Comparison of ENCODE assay signal across 8 mouse cellular contexts in the genomic region with DNA sequence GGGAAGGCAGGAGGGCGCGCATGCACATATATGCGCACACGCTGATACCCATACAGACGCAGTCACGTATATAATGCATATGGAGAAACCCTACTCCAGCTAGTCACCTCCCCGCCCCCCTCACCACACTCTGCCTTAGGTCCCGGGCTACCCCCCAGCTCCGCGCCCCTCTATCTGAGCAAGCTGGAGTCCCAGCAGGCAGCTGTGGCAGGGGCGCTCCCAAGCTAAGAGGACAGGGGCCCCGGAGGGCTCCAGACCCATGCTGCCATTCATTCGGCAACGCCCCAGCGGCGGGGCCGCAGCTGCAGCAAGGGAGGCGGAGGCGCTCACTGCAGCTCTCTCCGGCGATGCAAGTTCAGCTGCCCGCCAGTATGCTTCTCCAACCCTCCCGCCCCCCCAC. TPM values are rescaled to one million over a fixed set of nuclear protein-coding genes. Genes with fewer than 3 reads are reported as not detected.
A peak's percentile ranks its signal among the peaks of the same experiment; 100 is the strongest.
DNase-seq lines count a peak whose midpoint lies in the region; ATAC-seq and TF ChIP-seq lines count a peak whose summit lies in the region.
"Had no signal": no experiment of that assay in that cellular context is flagged by ENCODE, and none has a peak within 500 bp of the region (broad histone marks: within the 10 kb centered on the region; RNA-seq: fewer than 3 reads in every experiment).

No protein-coding gene starts in this region.

- no peaks in the 10 kb centered on the region for H3K36me3 ChIP-seq in heart, embryonic 12.5 days
- H3K36me3 ChIP-seq in limb, embryonic 12.5 days, result no peaks in the 10 kb centered on the region
- no peaks in the 10 kb centered on the region for H3K36me3 ChIP-seq in midbrain, postnatal 0 days (ENCODE audit: insufficient read depth, low read length)

- peak overlapping the region; percentile 75 for H3K4me3 ChIP-seq in heart, embryonic 12.5 days
- H3K4me3 ChIP-seq in limb, embryonic 12.5 days (replicated peaks), result peak overlapping the region; percentile 61
- H3K4me3 ChIP-seq in midbrain, postnatal 0 days (ENCODE audit: low read depth, low read length), result peak overlapping the region; percentile 56

- peaks cover 13% of the 10 kb centered on the region for H3K4me1 ChIP-seq in heart, embryonic 12.5 days (replicated peaks)
- H3K4me1 ChIP-seq in limb, embryonic 12.5 days (replicated peaks), result peaks cover 35% of the 10 kb centered on the region
- no peaks in the 10 kb centered on the region for H3K4me1 ChIP-seq in midbrain, postnatal 0 days (ENCODE audit: insufficient read depth, low read length)

- peak overlapping the region; percentile 84 for H3K4me2 ChIP-seq in heart, embryonic 12.5 days
- H3K4me2 ChIP-seq in limb, embryonic 12.5 days, result peak overlapping the region; percentile 63
- H3K4me2 ChIP-seq in midbrain, postnatal 0 days (ENCODE audit: low read depth, low read length, poor library complexity, severe bottlenecking), result peak overlapping the region; percentile 52

- no peaks in the 10 kb centered on the region for H3K9me3 ChIP-seq in heart, embryonic 12.5 days (replicated peaks)
- H3K9me3 ChIP-seq in limb, embryonic 12.5 days, result no peaks in the 10 kb centered on the region
- H3K9me3 ChIP-seq in midbrain, postnatal 0 days (ENCODE audit: low read length), result no peaks in the 10 kb centered on the region

- DNase-seq in spleen, adult 18-20 months, result peak; percentile 13 to 26
- DNase-seq in spleen, adult 12 weeks (ENCODE audit: low spot score), result no peak
- peak; percentile 49 for DNase-seq in cerebellum, adult 9-11 months
- DNase-seq in midbrain, postnatal 0 days (ENCODE audit: low spot score), result peak; percentile 28
- peak; percentile 53 for DNase-seq in thymus, postnatal 25 days

- no peak for TF ChIP-seq CTCF in midbrain, postnatal 0 days (IDR thresholded peaks at IDR 0.05)

- H3K9ac ChIP-seq in heart, embryonic 12.5 days, result peak overlapping the region; percentile 90
- peak overlapping the region; percentile 68 for H3K9ac ChIP-seq in limb, embryonic 12.5 days (replicated peaks)
- peak overlapping the region; percentile 73 for H3K9ac ChIP-seq in midbrain, postnatal 0 days (replicated peaks; ENCODE audit: low read length, poor library complexity, severe bottlenecking)

- peak; percentile 65 for ATAC-seq in heart, embryonic 12.5 days (ENCODE audit: insufficient number of reproducible peaks, low FRiP score)
- ATAC-seq in limb, embryonic 12.5 days (ENCODE audit: insufficient number of reproducible peaks, insufficient read depth, low FRiP score, low TSS enrichment, low read depth), result peak; percentile 61
- peak; percentile 72 for ATAC-seq in midbrain, postnatal 0 days (ENCODE audit: low FRiP score)

- WGBS in heart, embryonic 12.5 days, result 10% methylated on average over 22 of the region's 23 CpGs
- 17% methylated on average over 19 of the region's 23 CpGs for WGBS in limb, embryonic 12.5 days
- 15% methylated on average over 21 of the region's 23 CpGs for WGBS in midbrain, postnatal 0 days

- H3K27me3 ChIP-seq in heart, embryonic 12.5 days (replicated peaks), result no peaks in the 10 kb centered on the region
- H3K27me3 ChIP-seq in limb, embryonic 12.5 days, result no peaks in the 10 kb centered on the region
- no peaks in the 10 kb centered on the region for H3K27me3 ChIP-seq in midbrain, postnatal 0 days (ENCODE audit: insufficient read depth, low read length)

- peak overlapping the region; percentile 68 for H3K27ac ChIP-seq in heart, embryonic 12.5 days (ENCODE audit: poor library complexity, severe bottlenecking)
- H3K27ac ChIP-seq in limb, embryonic 12.5 days, result peak overlapping the region; percentile 88
- H3K27ac ChIP-seq in midbrain, postnatal 0 days (ENCODE audit: low read depth, low read length), result peak overlapping the region; percentile 77

RNA-seq across cellular contexts. Expression of a gene that starts 2.8 kb away (rescaled TPM):
- 38.9 and 40.0 TPM in 2 replicates for polyA plus RNA-seq in heart, embryonic 12.5 days (2016; fragmentation: Nextera tagmentation; extraction: Ambion mirVana)
- polyA plus RNA-seq in limb, embryonic 12.5 days (2016; fragmentation: Nextera tagmentation; extraction: Ambion mirVana), result 82.7 and 83.5 TPM in 2 replicates
- 81.4 and 137 TPM in 2 replicates for total RNA-seq in midbrain, postnatal 0 days (2014; rRNA removed)
- polyA plus RNA-seq in midbrain, postnatal 0 days (2015; fragmentation: Nextera tagmentation; extraction: Ambion mirVana), result 65.1 and 66.2 TPM in 2 replicates

RNA-seq across cellular contexts. Expression of a gene that starts 59.9 kb away (rescaled TPM):
- polyA plus RNA-seq in heart, embryonic 12.5 days (2016; fragmentation: Nextera tagmentation; extraction: Ambion mirVana), result 0.86 and 0.88 TPM in 2 replicates
- not detected in 2 replicates for polyA plus RNA-seq in limb, embryonic 12.5 days (2016; fragmentation: Nextera tagmentation; extraction: Ambion mirVana)
- not detected in 2 replicates for total RNA-seq in midbrain, postnatal 0 days (2014; rRNA removed)
- polyA plus RNA-seq in midbrain, postnatal 0 days (2015; fragmentation: Nextera tagmentation; extraction: Ambion mirVana), result 0.16 TPM in 1 of 2 replicates, not detected in the other
- total RNA-seq: heart, postnatal 10 days had no signal
